Mouse (Mus musculus) ES-Bruce4 (cell line): ENCODE measurements around the gene Ccdc88c.

ENCODE experiments used
- CTCF ChIP-seq: IDR thresholded peaks from one replicate; pipeline ENCODE4 v1.8.1; 2011; ENCODE audit warnings: low read depth, low read length
- EP300 ChIP-seq: IDR thresholded peaks from 2 replicates; pipeline ENCODE4 v1.6.1; 2011; ENCODE audit warnings: low read depth, low read length; ENCODE audit not compliant: insufficient read depth
- POLR2A ChIP-seq: IDR thresholded peaks from one replicate; pipeline ENCODE4 v1.8.1; 2011; ENCODE audit warnings: low read length; ENCODE audit not compliant: insufficient read depth

DNA sequence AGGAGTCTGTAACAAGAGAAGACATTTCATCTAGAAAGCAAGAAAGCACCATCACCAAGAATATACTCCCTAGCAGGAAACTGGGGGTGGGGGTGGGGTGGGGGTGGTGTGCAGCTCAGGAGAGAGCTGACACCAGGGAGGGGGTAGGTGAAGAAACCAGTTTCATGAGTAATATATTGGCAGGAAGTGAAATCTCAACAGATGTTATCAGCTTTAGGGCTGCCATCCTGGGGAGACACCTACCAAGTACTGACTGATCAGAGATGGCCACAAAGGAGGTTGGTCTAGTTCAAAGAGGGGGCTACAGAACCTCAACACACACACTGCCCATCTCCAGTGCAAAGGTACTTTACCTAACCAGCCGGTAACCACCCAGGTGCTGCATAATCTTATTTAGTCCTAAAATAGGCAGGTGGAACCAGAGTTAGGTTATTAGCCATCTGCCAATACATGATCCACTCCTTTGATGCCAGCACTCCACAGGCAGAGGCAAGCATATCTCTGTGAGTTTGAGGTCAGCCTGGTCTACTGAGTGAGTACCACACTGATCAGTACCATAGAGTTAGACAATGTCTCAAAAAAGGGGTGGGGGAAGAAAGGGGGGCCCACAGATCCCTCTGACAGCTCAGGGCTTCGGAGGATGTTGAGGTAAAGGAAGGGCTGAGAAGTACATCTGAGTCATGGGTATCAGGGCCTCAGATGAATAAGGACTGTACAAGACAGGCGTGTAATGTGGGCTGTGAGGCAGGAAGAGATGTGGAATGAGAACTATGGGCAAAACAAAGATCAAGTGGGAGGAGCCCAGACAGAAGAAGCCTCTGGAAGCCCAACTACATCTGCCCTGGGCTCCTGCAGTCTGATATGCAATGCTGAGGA lies 34.5 kb downstream of the Ccdc88c start:
- TF ChIP-seq POLR2A = no peak
- no peak for TF ChIP-seq CTCF
- TF ChIP-seq EP300 = no peak
